Mouse (Mus musculus): ENCODE results near the gene Btn2a2. TPM values are rescaled to one million over a fixed set of nuclear protein-coding genes. Genes with fewer than 3 reads are reported as not detected.
A peak's percentile ranks its signal among the peaks of the same experiment; 100 is the strongest.

Gene Btn2a2
- polyA plus RNA-seq, 1 experiment from 2014 or later: 0.52 TPM

DNA sequence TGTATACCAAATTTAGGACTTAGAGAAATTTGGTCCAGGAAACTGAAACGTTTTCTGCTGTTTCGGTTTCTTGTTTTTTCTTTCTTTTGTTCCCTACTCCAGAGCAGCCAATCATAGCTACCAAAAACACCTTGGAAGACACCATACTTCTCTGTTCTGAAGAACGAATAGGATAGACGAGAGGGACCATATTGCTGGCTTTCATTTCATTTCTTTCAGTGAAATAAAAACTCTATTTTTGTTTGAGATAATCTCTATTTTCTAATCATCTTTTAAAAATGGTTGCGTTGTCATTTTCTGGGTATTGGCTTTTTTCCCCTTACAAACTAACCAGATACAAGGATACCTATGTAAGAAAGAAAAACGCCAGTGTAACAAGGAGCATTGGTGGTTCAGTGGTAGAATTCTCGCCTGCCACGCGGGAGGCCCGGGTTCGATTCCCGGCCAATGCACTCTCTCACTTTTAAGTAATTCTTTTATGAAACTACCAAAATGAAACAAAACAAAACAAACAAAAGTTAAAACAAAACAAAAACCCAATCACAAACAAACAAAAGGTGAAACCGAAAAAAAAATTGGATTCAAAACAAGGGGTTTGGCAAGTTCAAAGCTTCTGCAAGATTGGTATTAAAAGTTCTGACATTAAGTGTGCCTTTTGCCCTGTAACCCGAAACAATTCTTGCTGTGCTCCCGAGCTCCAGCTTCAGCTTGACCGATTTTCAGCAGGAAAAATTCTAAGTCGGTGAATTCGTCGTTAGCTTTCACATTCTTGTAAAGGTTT is 28.4 kb upstream of the Btn2a2 start:
- no peaks in the 10 kb centered on the region for H3K36me3 ChIP-seq (replicated peaks)
- peaks cover 21% of the 10 kb centered on the region for H3K4me1 ChIP-seq
- H3K27me3 ChIP-seq (ENCODE audit: poor library complexity, severe bottlenecking): no peaks in the 10 kb centered on the region
- peak; percentile 66 for DNase-seq (ENCODE audit: extremely low spot score, low spot score)
- no peaks in the 10 kb centered on the region for H3K9me3 ChIP-seq
- WGBS: under 1% methylated on average over 19 of the region's 19 CpGs
- peak overlapping the region; percentile 59 for H3K4me3 ChIP-seq
- 0 out of 2 replicates have a peak overlapping the region, but pooled peaks have one; percentile 30 for H3K27ac ChIP-seq

DNA sequence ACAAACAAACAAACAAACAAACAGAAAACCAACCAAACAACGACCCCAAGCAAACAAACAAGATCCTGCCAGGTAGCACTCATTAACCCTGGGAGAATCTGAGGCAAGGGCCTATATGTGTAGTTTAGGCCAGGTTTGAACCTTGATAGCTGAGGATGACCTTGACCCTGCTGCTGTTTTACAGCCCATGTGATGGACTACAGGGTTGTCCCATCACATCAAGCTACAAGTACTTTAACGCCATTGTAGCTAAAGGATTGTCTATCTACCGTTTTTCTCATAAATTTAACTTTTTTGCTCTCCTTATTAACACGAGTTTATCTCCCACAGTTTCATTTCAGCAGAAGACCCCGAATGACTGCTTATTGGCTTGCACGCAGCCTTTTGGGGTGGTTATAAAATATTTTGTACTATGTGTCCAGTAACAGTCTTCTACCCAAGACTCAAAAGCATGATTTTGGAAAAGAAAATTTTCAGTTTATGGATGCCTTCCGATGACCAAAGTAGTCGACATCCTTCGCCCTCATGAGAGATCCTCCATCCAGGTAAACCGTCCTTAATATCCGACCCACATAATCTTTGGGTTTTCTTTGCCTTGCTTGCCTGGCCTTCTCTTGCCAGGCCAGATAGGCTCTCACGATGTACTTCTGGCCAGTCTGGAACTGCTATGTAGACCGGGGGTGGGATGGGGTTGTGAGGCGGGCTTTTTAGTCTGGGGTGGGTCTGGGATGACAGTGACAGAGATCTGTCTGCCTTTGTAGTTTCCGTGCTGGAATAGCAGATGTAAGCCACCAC is 27.4 kb upstream of the Btn2a2 start:
- Histone ChIP-seq H3K36me3 (replicated peaks) (no peaks in the 10 kb centered on the region), H3K4me3 (peak overlapping the region; percentile 59), H3K27me3 (ENCODE audit: poor library complexity, severe bottlenecking) (no peaks in the 10 kb centered on the region), H3K27ac (peak overlapping the region; percentile 68), H3K4me1 (peaks cover 15% of the 10 kb centered on the region), H3K9me3 (no peaks in the 10 kb centered on the region)
- DNase-seq (ENCODE audit: extremely low spot score, low spot score): no peak
- 56% methylated on average over 15 of the region's 15 CpGs for WGBS

DNA sequence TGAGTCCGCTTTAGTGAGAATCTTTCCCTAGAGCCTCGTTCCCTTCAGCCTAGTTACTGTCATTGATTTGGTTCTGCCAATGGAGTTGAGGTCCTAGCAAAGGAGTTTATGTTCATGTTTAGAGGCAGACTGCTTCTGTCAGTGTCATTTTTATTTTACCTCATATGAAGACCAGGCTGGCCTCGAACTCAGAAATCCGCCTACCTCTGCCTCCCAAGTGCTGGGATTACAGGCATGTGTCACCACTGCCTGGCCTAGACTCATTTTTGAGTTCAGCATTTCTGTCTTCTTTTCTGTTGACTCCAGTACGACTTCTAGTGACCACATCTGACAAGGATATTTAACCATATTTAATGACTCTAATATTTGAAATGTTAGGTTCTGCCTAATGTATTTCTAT is 26.6 kb upstream of the Btn2a2 start:
- Histone ChIP-seq H3K36me3 (replicated peaks) (no peaks in the 10 kb centered on the region), H3K27ac (no peak overlapping the region), H3K4me3 (no peak overlapping the region; the same call in 1 of the 2 replicates), H3K27me3 (ENCODE audit: poor library complexity, severe bottlenecking) (no peaks in the 10 kb centered on the region), H3K4me1 (peaks cover 21% of the 10 kb centered on the region), H3K9me3 (no peaks in the 10 kb centered on the region)
- DNase-seq (ENCODE audit: extremely low spot score, low spot score): no peak
- WGBS: 73% methylated on average over 5 of the region's 5 CpGs

DNA sequence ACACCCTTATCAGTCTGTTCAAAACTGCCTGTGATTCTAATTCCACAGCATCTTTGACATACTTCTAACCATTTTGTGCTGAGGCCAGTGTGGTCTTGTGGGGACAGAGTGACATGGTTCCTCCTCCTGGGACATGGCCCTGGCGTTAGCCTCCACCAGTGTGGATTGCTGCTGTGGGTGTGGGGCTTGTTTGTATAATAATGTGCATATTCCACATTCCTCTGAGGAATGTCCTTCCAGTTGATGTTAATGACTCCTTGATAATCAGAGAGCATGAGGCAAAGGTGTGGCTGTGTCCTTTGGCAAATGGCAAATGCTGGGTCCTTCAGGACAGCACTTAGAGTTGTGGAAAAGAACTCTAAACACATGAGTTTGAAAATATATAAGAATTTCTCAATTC is 24.9 kb upstream of the Btn2a2 start:
- 92% methylated on average over 1 of the region's 1 CpGs for WGBS
- no peaks in the 10 kb centered on the region for H3K27me3 ChIP-seq (ENCODE audit: poor library complexity, severe bottlenecking)
- peaks cover 21% of the 10 kb centered on the region for H3K4me1 ChIP-seq
- no peaks in the 10 kb centered on the region for H3K36me3 ChIP-seq (replicated peaks)
- H3K4me3 ChIP-seq: no peak overlapping the region
- no peak overlapping the region for H3K27ac ChIP-seq
- no peak for DNase-seq (ENCODE audit: extremely low spot score, low spot score)
- no peaks in the 10 kb centered on the region for H3K9me3 ChIP-seq

DNA sequence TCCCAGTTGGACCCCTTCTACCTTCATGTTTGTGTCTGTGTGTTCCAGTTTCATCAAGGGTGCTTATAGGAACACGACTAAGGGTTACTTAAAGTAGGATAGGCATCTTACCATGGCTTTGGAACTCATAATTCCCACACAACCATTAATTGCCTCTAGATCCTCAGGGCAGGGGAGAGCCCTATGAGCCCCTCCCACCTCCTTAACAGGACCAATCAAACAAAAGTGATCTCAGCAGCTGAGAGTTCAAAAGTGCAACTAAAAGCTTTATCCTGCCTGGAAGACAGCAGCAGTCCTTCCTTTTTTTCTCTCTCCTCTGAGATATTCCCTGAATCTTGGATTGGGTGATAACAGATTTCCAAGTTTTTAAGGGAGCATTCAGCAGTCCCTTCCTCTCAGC is 21.5 kb upstream of the Btn2a2 start:
- H3K36me3 ChIP-seq (replicated peaks): no peaks in the 10 kb centered on the region
- no peak overlapping the region for H3K4me3 ChIP-seq
- DNase-seq (ENCODE audit: extremely low spot score, low spot score): no peak
- H3K9me3 ChIP-seq: no peaks in the 10 kb centered on the region
- WGBS: 44% methylated on average over 1 of the region's 1 CpGs
- H3K4me1 ChIP-seq: peaks cover 32% of the 10 kb centered on the region
- no peaks in the 10 kb centered on the region for H3K27me3 ChIP-seq (ENCODE audit: poor library complexity, severe bottlenecking)
- H3K27ac ChIP-seq: no peak overlapping the region

DNA sequence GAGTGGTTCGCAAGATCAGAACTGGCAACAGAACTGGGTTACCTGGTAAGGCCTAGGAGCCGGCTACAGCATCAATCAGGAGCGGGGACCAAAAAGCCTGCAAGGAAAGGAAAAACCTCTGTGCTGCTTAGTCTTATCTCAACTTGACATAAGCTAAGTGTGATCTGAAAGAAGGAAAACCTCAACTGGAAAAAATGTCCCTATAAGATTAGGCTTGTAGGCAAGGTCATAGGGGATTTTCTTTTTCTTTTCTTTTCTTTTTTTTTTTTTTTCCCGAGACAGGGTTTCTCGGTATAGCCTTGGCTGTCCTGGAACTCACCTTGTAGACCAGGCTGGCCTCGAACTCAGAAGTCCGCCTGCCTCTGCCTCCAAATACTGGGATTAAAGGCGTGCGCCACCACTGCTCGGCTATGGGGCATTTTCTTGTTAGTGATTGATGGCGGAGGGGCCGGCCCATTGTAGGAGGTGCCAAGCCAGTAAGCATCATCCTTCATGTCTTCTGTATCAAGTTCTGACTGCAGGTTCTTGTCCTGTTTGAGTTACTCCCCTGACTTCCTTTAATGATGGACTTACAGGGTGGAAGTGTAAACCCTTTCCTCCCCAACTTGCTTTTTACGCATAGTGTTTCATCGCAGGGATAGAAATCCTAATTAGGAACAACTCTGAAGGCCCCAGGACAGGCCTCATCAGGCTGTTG is 18.3 kb upstream of the Btn2a2 start:
- H3K4me3 ChIP-seq: peak overlapping the region; percentile 59
- 9% methylated on average over 14 of the region's 14 CpGs for WGBS
- DNase-seq (ENCODE audit: extremely low spot score, low spot score): peak; percentile 63

DNA sequence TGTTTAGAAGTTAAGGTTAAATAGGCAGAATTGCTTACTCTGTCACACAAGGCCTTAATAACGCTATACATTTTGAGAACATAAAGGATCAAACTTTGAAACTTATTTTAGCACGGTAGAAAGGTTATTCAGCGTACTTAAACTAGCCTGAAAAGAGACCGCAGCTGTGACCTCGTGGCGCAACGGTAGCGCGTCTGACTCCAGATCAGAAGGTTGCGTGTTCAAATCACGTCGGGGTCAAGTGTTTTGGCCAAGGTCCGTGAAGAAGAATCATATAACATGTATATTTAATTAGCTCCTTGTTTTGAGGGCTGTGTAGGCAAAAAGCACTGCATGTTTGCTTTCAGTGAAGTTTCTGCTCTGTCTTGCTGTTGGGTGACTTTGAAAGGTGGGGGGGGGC is 17.7 kb upstream of the Btn2a2 start:
- Histone ChIP-seq H3K27ac (peak overlapping the region; percentile 74; the same call in 1 of the 2 replicates), H3K36me3 (replicated peaks) (no peaks in the 10 kb centered on the region), H3K4me3 (peak overlapping the region; percentile 59), H3K9me3 (no peaks in the 10 kb centered on the region), H3K4me1 (peaks cover 65% of the 10 kb centered on the region), H3K27me3 (ENCODE audit: poor library complexity, severe bottlenecking) (no peaks in the 10 kb centered on the region)
- under 1% methylated on average over 13 of the region's 13 CpGs for WGBS
- DNase-seq (ENCODE audit: extremely low spot score, low spot score): peak; percentile 72

More for the DNA sequence above, 18.3 kb upstream of the Btn2a2 start:
- Histone ChIP-seq H3K27me3 (ENCODE audit: poor library complexity, severe bottlenecking) (no peaks in the 10 kb centered on the region), H3K27ac (no peak overlapping the region), H3K4me1 (peaks cover 58% of the 10 kb centered on the region), H3K9me3 (no peaks in the 10 kb centered on the region), H3K36me3 (replicated peaks) (no peaks in the 10 kb centered on the region)

DNA sequence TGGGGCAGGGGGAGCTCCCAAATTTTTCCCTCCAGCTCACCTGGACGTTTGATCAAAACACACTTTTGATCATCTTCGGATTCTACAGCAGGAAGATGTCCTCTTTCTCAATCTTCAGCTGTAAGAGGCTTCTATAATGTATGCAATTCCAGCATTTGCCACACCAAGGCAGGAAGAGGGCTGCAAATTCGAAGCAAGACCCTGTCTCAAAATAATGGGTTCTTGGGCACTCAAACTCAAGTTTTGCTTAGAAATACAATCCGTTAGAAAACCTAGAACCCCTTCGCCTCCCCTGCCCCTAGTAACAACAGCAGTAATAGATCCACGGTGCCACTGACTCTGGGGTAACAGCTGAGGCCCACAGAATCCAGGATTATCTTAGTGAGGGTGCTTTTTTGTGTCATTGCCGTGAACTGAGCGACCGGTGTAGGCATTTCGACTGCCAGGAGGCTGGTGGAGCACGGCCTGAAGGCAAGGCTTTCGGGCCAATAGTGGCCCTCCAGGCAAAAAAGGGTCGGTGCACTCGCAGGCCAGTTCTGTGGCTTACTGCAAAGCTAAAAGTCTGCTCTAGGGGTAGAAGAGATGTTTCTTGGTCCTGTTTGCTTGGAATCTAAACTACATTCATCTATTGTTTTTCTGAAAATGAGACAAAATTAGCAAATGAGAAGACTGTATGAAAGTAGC is 17.1 kb upstream of the Btn2a2 start:
- H3K27ac ChIP-seq: peak overlapping the region; percentile 74
- peaks cover 66% of the 10 kb centered on the region for H3K4me1 ChIP-seq
- WGBS: 2% methylated on average over 14 of the region's 14 CpGs

DNA sequence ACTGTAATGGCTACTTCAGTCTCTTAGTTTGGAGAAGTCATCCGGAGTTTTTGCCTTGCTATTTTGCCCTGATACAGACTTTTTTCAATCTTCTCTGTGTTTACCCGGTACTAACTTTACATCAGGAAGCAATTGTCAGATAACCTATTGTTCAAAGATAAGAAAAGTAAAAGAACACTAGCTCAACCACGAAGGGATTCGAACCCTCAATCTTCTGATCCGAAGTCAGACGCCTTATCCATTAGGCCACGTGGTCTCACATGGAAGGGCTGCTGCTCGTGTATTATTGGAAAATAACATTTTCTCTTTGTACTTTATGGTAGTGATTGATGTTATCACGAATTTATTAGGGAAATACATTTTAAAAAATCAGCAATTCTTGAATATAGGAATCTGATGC is 15.1 kb upstream of the Btn2a2 start:
- Histone ChIP-seq H3K36me3 (replicated peaks) (no peaks in the 10 kb centered on the region), H3K4me1 (peaks cover 63% of the 10 kb centered on the region), H3K9me3 (no peaks in the 10 kb centered on the region), H3K27me3 (ENCODE audit: poor library complexity, severe bottlenecking) (no peaks in the 10 kb centered on the region), H3K4me3 (peak overlapping the region; percentile 27), H3K27ac (no peak overlapping the region)
- under 1% methylated on average over 9 of the region's 9 CpGs for WGBS
- DNase-seq (ENCODE audit: extremely low spot score, low spot score): peak; percentile 66

More for the DNA sequence above, 17.1 kb upstream of the Btn2a2 start:
- DNase-seq (ENCODE audit: extremely low spot score, low spot score): peak; percentile 54
- Histone ChIP-seq H3K27me3 (ENCODE audit: poor library complexity, severe bottlenecking) (no peaks in the 10 kb centered on the region), H3K9me3 (no peaks in the 10 kb centered on the region), H3K4me3 (peak overlapping the region; percentile 59), H3K36me3 (replicated peaks) (no peaks in the 10 kb centered on the region)

DNA sequence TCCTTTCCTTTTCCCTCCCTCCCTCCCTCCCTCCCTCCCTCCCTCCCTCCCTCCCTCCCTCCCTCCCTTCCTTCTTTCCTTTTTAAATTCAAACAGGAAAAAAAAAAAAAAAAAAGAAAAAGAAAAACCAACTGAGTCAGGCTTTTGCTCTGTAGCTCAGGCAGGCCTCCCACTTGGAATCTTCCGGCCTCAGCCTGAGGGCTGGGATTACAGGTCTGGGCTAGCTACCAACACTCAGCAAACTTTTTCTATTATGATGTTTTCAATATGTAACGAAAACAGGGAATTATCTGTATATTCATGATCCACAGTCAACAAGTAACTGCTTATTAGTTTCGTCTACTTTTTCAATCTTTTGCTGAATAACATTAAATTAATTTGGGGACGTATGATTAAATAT is 14.3 kb upstream of the Btn2a2 start:
- H3K4me1 ChIP-seq: peaks cover 70% of the 10 kb centered on the region
- H3K4me3 ChIP-seq: 0 out of 2 replicates have a peak overlapping the region, but pooled peaks have one; percentile 27
- no peaks in the 10 kb centered on the region for H3K9me3 ChIP-seq
- H3K27ac ChIP-seq: no peak overlapping the region
- H3K36me3 ChIP-seq (replicated peaks): no peaks in the 10 kb centered on the region
- 26% methylated on average over 4 of the region's 4 CpGs for WGBS
- no peak for DNase-seq (ENCODE audit: extremely low spot score, low spot score)
- no peaks in the 10 kb centered on the region for H3K27me3 ChIP-seq (ENCODE audit: poor library complexity, severe bottlenecking)

DNA sequence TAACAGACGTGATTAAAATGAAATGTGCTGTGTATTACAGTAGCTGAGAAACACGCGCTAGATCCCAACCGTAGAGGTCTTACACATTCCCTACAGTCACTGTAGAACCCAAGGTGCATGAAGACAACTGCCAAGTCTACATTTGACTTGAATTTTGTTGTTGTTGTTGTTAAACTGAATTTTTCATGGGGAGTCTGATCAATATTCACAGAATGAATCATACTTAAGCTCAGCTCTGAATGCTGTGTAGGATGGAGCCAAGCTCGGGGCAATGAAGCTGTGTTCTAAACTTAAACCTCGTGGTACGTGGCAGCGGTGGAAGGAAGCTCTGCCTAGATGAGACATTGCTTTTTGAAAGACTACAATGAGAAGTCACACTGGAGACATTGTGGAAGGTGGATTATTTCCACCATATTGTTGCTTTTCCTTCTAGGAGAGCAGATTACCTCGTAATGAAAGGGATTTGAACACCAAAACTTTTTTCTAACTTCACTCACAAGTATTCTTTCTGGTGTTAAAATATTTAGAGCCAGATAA is 13.4 kb upstream of the Btn2a2 start:
- no peaks in the 10 kb centered on the region for H3K9me3 ChIP-seq
- H3K27me3 ChIP-seq (ENCODE audit: poor library complexity, severe bottlenecking): no peaks in the 10 kb centered on the region
- H3K36me3 ChIP-seq (replicated peaks): no peaks in the 10 kb centered on the region
- no peak for DNase-seq (ENCODE audit: extremely low spot score, low spot score)
- peak overlapping the region; percentile 55 for H3K4me3 ChIP-seq
- peaks cover 70% of the 10 kb centered on the region for H3K4me1 ChIP-seq
- 25% methylated on average over 9 of the region's 9 CpGs for WGBS
- H3K27ac ChIP-seq: no peak overlapping the region

DNA sequence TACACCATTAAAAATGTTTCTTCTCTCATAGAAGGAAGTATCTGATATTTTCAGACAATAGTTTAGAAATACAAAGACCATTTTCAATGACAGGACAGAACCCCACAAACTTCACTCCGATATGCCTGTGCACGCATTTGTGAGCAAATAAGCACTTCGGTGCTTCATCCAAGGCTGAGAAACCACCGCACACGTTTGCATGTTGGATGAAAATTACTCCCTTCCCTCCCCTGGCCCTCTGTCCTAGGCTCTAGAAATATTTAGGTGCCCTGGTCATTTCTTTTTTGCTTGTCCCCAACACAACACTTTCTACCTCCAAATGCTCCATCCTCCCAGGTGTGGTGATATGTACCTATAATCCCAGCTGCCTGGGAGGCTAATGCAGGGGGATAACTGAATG is 12.9 kb upstream of the Btn2a2 start:
- H3K9me3 ChIP-seq: no peaks in the 10 kb centered on the region
- no peak overlapping the region for H3K27ac ChIP-seq
- H3K4me1 ChIP-seq: peaks cover 70% of the 10 kb centered on the region
- H3K4me3 ChIP-seq: peak overlapping the region; percentile 55
- 20% methylated on average over 5 of the region's 5 CpGs for WGBS
- H3K36me3 ChIP-seq (replicated peaks): no peaks in the 10 kb centered on the region
- no peak for DNase-seq (ENCODE audit: extremely low spot score, low spot score)
- no peaks in the 10 kb centered on the region for H3K27me3 ChIP-seq (ENCODE audit: poor library complexity, severe bottlenecking)

Measured in forebrain, embryonic 10.5 days (tissue).